Mouse (Mus musculus): ENCODE results near the gene Zfp672. TPM values are rescaled to one million over a fixed set of nuclear protein-coding genes. Genes with fewer than 3 reads are reported as not detected.

Gene Zfp672
- polyA plus RNA-seq, 1 experiment from 2014 or later = 44.4 TPM

GRCm38 (mm10) chr11:58353709-58354108 lies 23.6 kb upstream of the Zfp672 start:
- Histone ChIP-seq H3K4me3 (ENCODE audit: low read depth, low read length) (no peak overlapping the region), H3K27ac (ENCODE audit: low read depth) (peak overlapping the region; percentile 49; the same call in 1 of the 2 replicates), H3K27me3 (ENCODE audit: insufficient read depth, low read length) (no peaks in the 10 kb centered on the region), H3K4me1 (ENCODE audit: insufficient read depth) (peaks cover 16% of the 10 kb centered on the region; the same call in 1 of the 2 replicates), H3K9me3 (ENCODE audit: low read length) (no peaks in the 10 kb centered on the region), H3K4me2 (ENCODE audit: low read depth, low read length) (peak overlapping the region; percentile 43; the same call in 1 of the 2 replicates), H3K9ac (replicated peaks) (no peak overlapping the region; the same call in 1 of the 2 replicates), H3K36me3 (replicated peaks; ENCODE audit: insufficient read depth, low read length) (no peaks in the 10 kb centered on the region)
- ATAC-seq (no peak), DNase-seq (no peak)
- WGBS (ENCODE audit: insufficient replicate concordance) = 56% methylated on average over 3 of the region's 3 CpGs
- TF ChIP-seq EP300 (IDR thresholded peaks at IDR 0.05; ENCODE audit: low read depth) (no peak), CTCF (IDR thresholded peaks at IDR 0.05; ENCODE audit: low read depth) (no peak)

DNA sequence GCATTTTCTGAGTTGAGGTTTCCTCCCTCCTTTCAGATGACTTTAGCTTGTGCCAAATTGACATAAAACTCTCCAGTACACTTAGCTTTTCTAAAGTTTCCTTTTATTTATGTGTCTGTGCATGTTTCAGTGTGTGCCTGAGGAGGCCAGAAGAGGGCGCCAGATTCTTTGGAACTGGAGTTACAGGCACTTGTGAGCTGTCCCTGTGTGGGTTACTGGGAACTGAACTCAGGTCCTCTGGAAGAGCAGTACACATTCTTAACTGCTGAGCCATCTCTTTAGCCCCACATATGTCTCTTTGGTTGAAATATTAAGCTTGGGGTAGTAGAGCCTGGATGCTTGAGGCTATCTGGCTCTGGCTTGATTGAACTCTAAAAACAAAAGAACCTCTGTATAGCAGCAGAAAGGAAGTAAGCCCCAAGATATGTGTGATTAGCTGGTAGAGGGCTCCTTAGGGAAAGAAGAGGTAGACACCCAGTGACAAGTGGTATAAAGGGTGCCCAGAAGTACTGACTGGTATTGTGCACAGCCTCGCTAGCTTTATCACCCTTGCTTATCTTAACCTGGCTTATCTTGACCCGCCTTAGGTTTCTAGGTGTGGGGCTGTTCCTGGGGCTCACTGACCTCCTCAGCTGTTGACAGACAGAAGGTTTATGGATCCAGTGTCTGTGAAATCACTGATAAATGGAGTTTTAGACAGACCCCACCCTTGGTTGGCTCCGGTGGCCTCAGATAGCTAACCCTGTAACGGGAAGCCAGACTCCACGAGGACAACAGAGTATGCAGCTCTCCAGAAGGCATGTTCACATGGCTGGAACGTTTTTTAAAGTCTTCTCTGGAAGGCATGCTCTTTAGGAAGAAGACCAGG lies 22.8 kb upstream of the Zfp672 start:
- 21% methylated on average over 7 of the region's 7 CpGs for WGBS (ENCODE audit: insufficient replicate concordance)
- peak overlapping the region; percentile 49 for H3K27ac ChIP-seq (ENCODE audit: low read depth)
- H3K4me2 ChIP-seq (ENCODE audit: low read depth, low read length) = peak overlapping the region; percentile 43; the same call in 1 of the 2 replicates
- peak; percentile 97 for TF ChIP-seq EP300 (IDR thresholded peaks at IDR 0.05; ENCODE audit: low read depth)
- peak; percentile 70 for TF ChIP-seq CTCF (IDR thresholded peaks at IDR 0.05; ENCODE audit: low read depth)
- ATAC-seq (peak; percentile 92), DNase-seq (peak; percentile 58)
- H3K36me3 ChIP-seq (replicated peaks; ENCODE audit: insufficient read depth, low read length) = no peaks in the 10 kb centered on the region
- H3K27me3 ChIP-seq (ENCODE audit: insufficient read depth, low read length) = no peaks in the 10 kb centered on the region
- H3K4me1 ChIP-seq (ENCODE audit: insufficient read depth) = peaks cover 16% of the 10 kb centered on the region; the same call in 1 of the 2 replicates
- H3K9me3 ChIP-seq (ENCODE audit: low read length) = no peaks in the 10 kb centered on the region
- H3K4me3 ChIP-seq (ENCODE audit: low read depth, low read length) = no peak overlapping the region
- H3K9ac ChIP-seq (replicated peaks) = no peak overlapping the region; the same call in 1 of the 2 replicates

- H3K9ac ChIP-seq (replicated peaks) = no peak overlapping the region
- DNase-seq (no peak), ATAC-seq (peak; percentile 20; the same call in 1 of the 2 replicates)
- H3K4me1 ChIP-seq (ENCODE audit: insufficient read depth) = peaks cover 16% of the 10 kb centered on the region; the same call in 1 of the 2 replicates
- H3K9me3 ChIP-seq (ENCODE audit: low read length) = no peaks in the 10 kb centered on the region
- peaks cover 11% of the 10 kb centered on the region for H3K36me3 ChIP-seq (replicated peaks; ENCODE audit: insufficient read depth, low read length)
- H3K4me3 ChIP-seq (ENCODE audit: low read depth, low read length) = no peak overlapping the region
- 0 out of 2 replicates have a peak overlapping the region, but pooled peaks have one; percentile 30 for H3K27ac ChIP-seq (ENCODE audit: low read depth)
- WGBS (ENCODE audit: insufficient replicate concordance) = 59% methylated on average over 5 of the region's 5 CpGs
- no peak overlapping the region for H3K4me2 ChIP-seq (ENCODE audit: low read depth, low read length)
- TF ChIP-seq CTCF (IDR thresholded peaks at IDR 0.05; ENCODE audit: low read depth) (no peak), EP300 (IDR thresholded peaks at IDR 0.05; ENCODE audit: low read depth) (peak; percentile 72)
- H3K27me3 ChIP-seq (ENCODE audit: insufficient read depth, low read length) = no peaks in the 10 kb centered on the region
Measured at GRCm38 (mm10) chr11:58351179-58351578, 21.0 kb upstream of the Zfp672 start.

GRCm38 (mm10) chr11:58350628-58351027 lies 20.5 kb upstream of the Zfp672 start:
- 72% methylated on average over 4 of the region's 4 CpGs for WGBS (ENCODE audit: insufficient replicate concordance)
- no peak for DNase-seq
- Histone ChIP-seq H3K9me3 (ENCODE audit: low read length) (no peaks in the 10 kb centered on the region), H3K4me1 (ENCODE audit: insufficient read depth) (peaks cover 16% of the 10 kb centered on the region; the same call in 1 of the 2 replicates), H3K9ac (replicated peaks) (no peak overlapping the region), H3K36me3 (replicated peaks; ENCODE audit: insufficient read depth, low read length) (peaks cover 17% of the 10 kb centered on the region), H3K27me3 (ENCODE audit: insufficient read depth, low read length) (no peaks in the 10 kb centered on the region), H3K4me2 (ENCODE audit: low read depth, low read length) (no peak overlapping the region), H3K27ac (ENCODE audit: low read depth) (0 out of 2 replicates have a peak overlapping the region, but pooled peaks have one; percentile 30), H3K4me3 (ENCODE audit: low read depth, low read length) (no peak overlapping the region)
- no peak for TF ChIP-seq EP300 (IDR thresholded peaks at IDR 0.05; ENCODE audit: low read depth)
- peak; percentile 40 for TF ChIP-seq CTCF (IDR thresholded peaks at IDR 0.05; ENCODE audit: low read depth)
- no peak for ATAC-seq

DNA sequence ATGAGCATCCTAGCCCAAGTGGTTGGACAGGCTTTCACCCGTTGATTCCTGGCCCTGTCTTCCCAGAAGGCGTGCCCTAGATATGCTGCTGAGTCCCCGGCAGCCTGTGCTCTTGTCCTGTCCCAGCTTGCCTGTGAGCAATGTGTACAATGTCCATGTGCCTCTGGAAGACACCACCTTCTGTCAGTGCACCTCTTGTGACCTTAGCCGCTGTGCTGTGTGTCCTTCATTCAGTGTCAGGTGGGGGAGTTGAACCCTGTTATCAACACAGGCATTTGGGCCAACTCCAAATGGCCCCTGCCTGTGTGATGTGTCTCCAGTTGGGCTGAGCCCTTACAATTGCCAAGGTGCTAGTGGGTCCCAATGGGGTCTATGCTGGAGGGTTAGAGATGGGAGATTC lies 16.6 kb upstream of the Zfp672 start:
- Histone ChIP-seq H3K9me3 (ENCODE audit: low read length) (no peaks in the 10 kb centered on the region), H3K4me1 (ENCODE audit: insufficient read depth) (0 out of 2 replicates have a peak, but pooled peaks cover 7% of the 10 kb centered on the region), H3K36me3 (replicated peaks; ENCODE audit: insufficient read depth, low read length) (peaks cover 28% of the 10 kb centered on the region), H3K27ac (ENCODE audit: low read depth) (no peak overlapping the region), H3K4me2 (ENCODE audit: low read depth, low read length) (no peak overlapping the region), H3K4me3 (ENCODE audit: low read depth, low read length) (no peak overlapping the region), H3K27me3 (ENCODE audit: insufficient read depth, low read length) (no peaks in the 10 kb centered on the region), H3K9ac (replicated peaks) (no peak overlapping the region)
- WGBS (ENCODE audit: insufficient replicate concordance) = 84% methylated on average over 4 of the region's 4 CpGs
- DNase-seq (no peak), ATAC-seq (no peak)
- TF ChIP-seq CTCF (IDR thresholded peaks at IDR 0.05; ENCODE audit: low read depth) = no peak
- TF ChIP-seq EP300 (IDR thresholded peaks at IDR 0.05; ENCODE audit: low read depth) = no peak

- Histone ChIP-seq H3K4me1 (ENCODE audit: insufficient read depth) (peaks cover 8% of the 10 kb centered on the region), H3K27me3 (ENCODE audit: insufficient read depth, low read length) (no peaks in the 10 kb centered on the region), H3K27ac (ENCODE audit: low read depth) (no peak overlapping the region), H3K4me3 (ENCODE audit: low read depth, low read length) (no peak overlapping the region), H3K36me3 (replicated peaks; ENCODE audit: insufficient read depth, low read length) (peaks cover 27% of the 10 kb centered on the region), H3K9me3 (ENCODE audit: low read length) (no peaks in the 10 kb centered on the region), H3K4me2 (ENCODE audit: low read depth, low read length) (no peak overlapping the region), H3K9ac (replicated peaks) (no peak overlapping the region)
- DNase-seq (no peak), ATAC-seq (no peak)
- 81% methylated on average over 3 of the region's 3 CpGs for WGBS (ENCODE audit: insufficient replicate concordance)
- no peak for TF ChIP-seq EP300 (IDR thresholded peaks at IDR 0.05; ENCODE audit: low read depth)
- TF ChIP-seq CTCF (IDR thresholded peaks at IDR 0.05; ENCODE audit: low read depth) = no peak
Measured at GRCm38 (mm10) chr11:58334746-58335145, 4.6 kb upstream of the Zfp672 start.
